Mouse (Mus musculus) gastrocnemius, adult 8-10 months (tissue): ENCODE measurements at regions not wholly inside any gene's neighbourhood (a gene's known extent, or its start where the extent isn't known, plus 50 kb on each side); places are given as distances from the start of the nearest gene placed in this dataset.
A peak's percentile ranks its signal among the peaks of the same experiment; 100 is the strongest.

Experiments
- DNase-seq, 2 experiments: peaks; one replicate each; pipeline ENCODE4 v3.0.0; 2022; ENCODE audit warnings: low spot score in 2 of 2

- DNase-seq, result no peak
These were observed 58.3 kb upstream of the N6amt1 start for GRCm38 (mm10) chr16:87295727-87296126.

GRCm38 (mm10) chr16:87292826-87293225 lies 61.2 kb upstream of the N6amt1 start:
- DNase-seq, result no peak

- DNase-seq, result no peak
These were observed 62.3 kb upstream of the N6amt1 start for GRCm38 (mm10) chr16:87291716-87292115.

- no peak for DNase-seq
These were observed 68.3 kb upstream of the N6amt1 start for GRCm38 (mm10) chr16:87285639-87286038.

- DNase-seq, result no peak
These were observed 69.0 kb upstream of the N6amt1 start for GRCm38 (mm10) chr16:87284835-87285510.

- peak in 1 of 2 experiments; percentile 18 for DNase-seq
These were observed 75.5 kb upstream of the N6amt1 start for GRCm38 (mm10) chr16:87278518-87278917.

GRCm38 (mm10) chr16:87272363-87272762 lies 81.6 kb upstream of the N6amt1 start:
- no peak for DNase-seq

- no peak for DNase-seq
These were observed 85.8 kb upstream of the N6amt1 start for GRCm38 (mm10) chr16:87267954-87268804.

DNA sequence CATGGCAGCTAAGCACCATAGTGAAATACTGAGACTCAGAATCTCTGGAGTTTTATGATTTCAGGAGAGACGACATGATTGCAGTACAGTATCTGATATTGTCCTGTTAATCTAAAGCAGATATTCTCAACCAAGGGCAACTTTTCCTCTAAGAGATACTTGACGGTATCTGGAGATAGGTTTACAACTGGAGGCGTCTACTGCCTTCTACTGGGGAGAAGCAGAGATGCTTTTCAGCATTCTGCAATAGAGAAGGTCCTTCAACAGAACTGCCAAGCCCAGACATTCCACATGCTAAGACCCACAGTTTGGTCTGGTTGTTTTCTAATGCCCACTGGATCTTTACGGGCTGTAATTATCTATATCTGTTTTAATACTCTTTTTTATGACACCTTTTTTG lies 86.5 kb upstream of the N6amt1 start:
- DNase-seq, result no peak

DNA sequence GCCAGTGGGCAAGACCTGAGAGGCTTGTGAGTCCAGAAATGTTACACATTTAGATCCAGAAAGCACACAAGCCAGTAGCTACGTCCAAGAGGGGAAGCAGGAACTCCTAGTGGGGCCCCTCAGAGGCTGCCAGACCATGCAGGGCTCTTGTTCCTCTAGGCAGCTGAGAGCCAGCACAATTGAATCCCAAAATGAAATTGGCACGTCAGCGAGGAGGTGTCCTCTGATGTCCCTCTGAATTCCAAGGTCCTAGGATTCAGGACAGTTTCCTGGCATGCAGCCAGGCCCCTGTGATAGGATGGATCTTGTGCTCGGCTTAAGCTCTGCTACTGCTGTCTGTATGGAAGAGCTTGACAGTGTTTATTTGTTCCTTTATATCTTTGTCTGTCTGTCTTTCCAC lies 90.4 kb upstream of the N6amt1 start:
- DNase-seq, result peak in 1 of 2 experiments; percentile 40

DNA sequence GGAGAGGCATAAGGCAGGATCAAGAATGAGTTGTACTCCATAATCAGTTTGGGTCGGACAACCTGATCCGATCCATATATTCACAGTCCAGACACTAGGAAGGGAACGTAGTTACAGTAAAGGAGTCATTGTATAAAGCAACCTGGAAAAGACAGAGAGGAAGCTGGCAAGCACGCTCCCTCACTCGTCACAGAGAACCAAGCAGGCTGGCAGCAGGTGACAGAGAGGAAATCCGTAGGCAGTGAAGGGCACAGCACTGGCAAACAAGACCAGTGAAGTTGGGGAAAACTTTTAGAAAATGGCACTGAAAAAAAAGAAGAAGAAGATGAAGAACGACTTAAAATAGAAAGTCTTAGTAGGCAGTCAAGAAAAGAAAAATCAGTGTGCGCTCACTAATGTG lies 90.9 kb upstream of the N6amt1 start:
- no peak for DNase-seq

- DNase-seq, result no peak
These were observed 91.5 kb upstream of the N6amt1 start for GRCm38 (mm10) chr16:87262497-87262896.

GRCm38 (mm10) chr16:87261527-87261926 lies 92.5 kb upstream of the N6amt1 start:
- DNase-seq, result peak; percentile 29 to 61

GRCm38 (mm10) chr16:87254736-87255135 lies 99.2 kb upstream of the N6amt1 start:
- DNase-seq, result no peak

- DNase-seq, result no peak
These were observed 103.5 kb upstream of the N6amt1 start for GRCm38 (mm10) chr16:87250531-87250930.

DNA sequence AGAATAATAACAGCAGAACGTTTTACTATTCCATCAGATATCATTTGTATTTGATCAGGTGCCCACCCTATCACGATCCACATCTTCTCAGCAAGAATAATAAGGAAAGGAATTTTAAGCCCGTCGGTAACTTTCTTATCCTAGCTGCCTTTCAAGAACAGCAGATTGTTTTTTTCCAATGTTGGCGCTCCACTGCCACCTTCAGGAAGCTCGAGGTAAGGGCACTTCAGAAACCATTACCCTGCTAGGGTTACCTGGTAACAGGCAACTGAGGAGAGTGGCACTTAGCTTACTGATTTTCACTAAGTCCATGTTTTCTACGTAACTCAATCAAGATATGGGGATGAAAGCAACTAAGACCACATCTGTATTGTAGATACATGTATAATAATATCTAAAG lies 104.1 kb upstream of the N6amt1 start:
- no peak for DNase-seq

GRCm38 (mm10) chr16:87248501-87249030 lies 105.4 kb upstream of the N6amt1 start:
- DNase-seq, result no peak

- peak; percentile 35 to 51 for DNase-seq
These were observed 107.8 kb upstream of the N6amt1 start for GRCm38 (mm10) chr16:87245933-87246791.

GRCm38 (mm10) chr16:87245441-87245840 lies 108.5 kb upstream of the N6amt1 start:
- no peak for DNase-seq

- no peak for DNase-seq
These were observed 112.0 kb upstream of the N6amt1 start for GRCm38 (mm10) chr16:87242027-87242426.

DNA sequence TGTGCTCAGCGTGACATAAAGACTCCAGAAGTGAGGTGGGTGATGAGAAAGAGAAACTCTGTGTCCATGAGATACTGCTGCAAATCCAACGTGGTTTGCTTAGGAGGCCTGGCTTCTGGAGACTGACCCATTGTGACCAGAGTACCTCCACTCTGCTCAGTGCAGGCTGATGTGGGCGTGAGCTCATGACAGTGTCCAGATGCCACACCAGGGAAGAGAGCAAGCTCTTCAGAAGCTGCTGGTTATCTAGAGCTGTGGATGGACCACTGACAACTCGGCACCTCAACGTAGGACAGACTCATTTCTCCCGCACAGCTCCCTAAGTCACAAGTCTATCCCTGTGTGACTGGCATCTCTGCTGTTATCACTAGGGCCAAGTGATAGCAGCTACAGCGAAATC lies 114.9 kb upstream of the N6amt1 start:
- DNase-seq, result no peak

GRCm38 (mm10) chr16:87234199-87234598 lies 119.8 kb upstream of the N6amt1 start:
- no peak for DNase-seq
